Mouse (Mus musculus): ENCODE data around the gene Olfr1346. TPM values are rescaled to one million over a fixed set of nuclear protein-coding genes. Genes with fewer than 3 reads are reported as not detected.

The Olfr1346 gene
- polyA plus RNA-seq, 1 experiment from 2014 or later, result not detected

Other genes with a start within 250 kb of the Olfr1346 start
- gene Zscan5b, start 244.8 kb upstream of the Olfr1346 start, polyA plus RNA-seq (2014; fragmentation: Nextera tagmentation; extraction: Ambion mirVana), result not detected in 2 replicates
- not detected in 2 replicates for gene Epp13, start 214.4 kb upstream of the Olfr1346 start, polyA plus RNA-seq (2014; fragmentation: Nextera tagmentation; extraction: Ambion mirVana)
- 10.7 and 10.9 TPM in 2 replicates for gene Zfp667, start 180.5 kb upstream of the Olfr1346 start, polyA plus RNA-seq (2014; fragmentation: Nextera tagmentation; extraction: Ambion mirVana)
- gene Zfp583, start 135.8 kb upstream of the Olfr1346 start, polyA plus RNA-seq (2014; fragmentation: Nextera tagmentation; extraction: Ambion mirVana), result 5.9 and 6.6 TPM in 2 replicates
- gene Gm3854, start 123.3 kb upstream of the Olfr1346 start, polyA plus RNA-seq (2014; fragmentation: Nextera tagmentation; extraction: Ambion mirVana), result 3.9 and 4.1 TPM in 2 replicates
- 1.9 and 3.1 TPM in 2 replicates for gene Zfp78, start 103.8 kb upstream of the Olfr1346 start, polyA plus RNA-seq (2014; fragmentation: Nextera tagmentation; extraction: Ambion mirVana)
- gene Zfp28, start 83.8 kb upstream of the Olfr1346 start, polyA plus RNA-seq (2014; fragmentation: Nextera tagmentation; extraction: Ambion mirVana), result 12.3 and 12.8 TPM in 2 replicates
- 0.55 and 0.99 TPM in 2 replicates for gene Smim17, start 68.4 kb upstream of the Olfr1346 start, polyA plus RNA-seq (2014; fragmentation: Nextera tagmentation; extraction: Ambion mirVana)
- gene Gm20715, start 56.8 kb upstream of the Olfr1346 start, polyA plus RNA-seq (2014; fragmentation: Nextera tagmentation; extraction: Ambion mirVana), result not detected in 2 replicates
- gene Olfr1344, start 28.4 kb upstream of the Olfr1346 start, polyA plus RNA-seq (2014; fragmentation: Nextera tagmentation; extraction: Ambion mirVana), result not detected in 2 replicates
- gene Olfr1336, start 10.9 kb upstream of the Olfr1346 start, polyA plus RNA-seq (2014; fragmentation: Nextera tagmentation; extraction: Ambion mirVana), result not detected in 2 replicates
- gene Olfr5, start 19.8 kb downstream of the Olfr1346 start, polyA plus RNA-seq (2014; fragmentation: Nextera tagmentation; extraction: Ambion mirVana), result not detected in 2 replicates
- not detected in 2 replicates for gene Olfr1347, start 32.7 kb downstream of the Olfr1346 start, polyA plus RNA-seq (2014; fragmentation: Nextera tagmentation; extraction: Ambion mirVana)
- gene Olfr1348, start 41.6 kb downstream of the Olfr1346 start, polyA plus RNA-seq (2014; fragmentation: Nextera tagmentation; extraction: Ambion mirVana), result not detected in 2 replicates
- not detected in 2 replicates for gene Olfr1349, start 55.8 kb downstream of the Olfr1346 start, polyA plus RNA-seq (2014; fragmentation: Nextera tagmentation; extraction: Ambion mirVana)
- gene Olfr1350, start 97.7 kb downstream of the Olfr1346 start, polyA plus RNA-seq (2014; fragmentation: Nextera tagmentation; extraction: Ambion mirVana), result not detected in 2 replicates
- 1.2 TPM in 2 replicates for gene Zim1, start 229.3 kb downstream of the Olfr1346 start, polyA plus RNA-seq (2014; fragmentation: Nextera tagmentation; extraction: Ambion mirVana)